In genomic region chr11:107468252-107469030, GRCm38 (mm10) we compare ENCODE assay signal across 8 mouse cellular contexts. TPM values are rescaled to one million over a fixed set of nuclear protein-coding genes. Genes with fewer than 3 reads are reported as not detected.
DNase-seq lines count a peak whose midpoint lies in the region; ATAC-seq and TF ChIP-seq lines count a peak whose summit lies in the region.

No protein-coding gene starts in this region.

- H3K4me3 ChIP-seq in forebrain, embryonic 11.5 days (ENCODE audit: low read depth, low read length): peak overlapping the region; percentile 86
- peak overlapping the region; percentile 85 for H3K4me3 ChIP-seq in limb, embryonic 14.5 days (replicated peaks; ENCODE audit: low read length)
- H3K4me3 ChIP-seq in neural tube, embryonic 13.5 days: peak overlapping the region; percentile 95

- 20% methylated on average over 16 of the region's 16 CpGs for WGBS in forebrain, embryonic 11.5 days
- WGBS in limb, embryonic 14.5 days: 18% methylated on average over 16 of the region's 16 CpGs
- 23% methylated on average over 16 of the region's 16 CpGs for WGBS in neural tube, embryonic 13.5 days

- H3K9ac ChIP-seq in forebrain, embryonic 11.5 days (ENCODE audit: low read length): peak overlapping the region; percentile 92
- H3K9ac ChIP-seq in limb, embryonic 14.5 days (ENCODE audit: low read depth, low read length, severe bottlenecking): peak overlapping the region; percentile 85
- peak overlapping the region; percentile 94 for H3K9ac ChIP-seq in neural tube, embryonic 13.5 days

- peak overlapping the region; percentile 89; the same call in 1 of the 2 replicates for H3K27ac ChIP-seq in forebrain, embryonic 11.5 days (ENCODE audit: low read depth, low read length)
- H3K27ac ChIP-seq in limb, embryonic 14.5 days (replicated peaks; ENCODE audit: low read depth, low read length): peak overlapping the region; percentile 93
- peak overlapping the region; percentile 95 for H3K27ac ChIP-seq in neural tube, embryonic 13.5 days (replicated peaks)

- no peaks in the 10 kb centered on the region for H3K9me3 ChIP-seq in forebrain, embryonic 11.5 days (ENCODE audit: control insufficient read depth, low read length)
- no peaks in the 10 kb centered on the region for H3K9me3 ChIP-seq in limb, embryonic 14.5 days (ENCODE audit: control insufficient read depth, low read length)
- no peaks in the 10 kb centered on the region for H3K9me3 ChIP-seq in neural tube, embryonic 13.5 days

- peak; percentile 37 for DNase-seq in kidney, adult 9 months
- DNase-seq in kidney, postnatal 10 days: no peak
- peak; percentile 39 for DNase-seq in T-cell, adult 2 months (ENCODE audit: low spot score)
- peak; percentile 53 for DNase-seq in forebrain, embryonic 11.5 days (ENCODE audit: low spot score)
- no peak for DNase-seq in limb, embryonic 14.5 days (ENCODE audit: low spot score)
- DNase-seq in right cerebral cortex, postnatal 4 days: no peak
- DNase-seq in urinary bladder, postnatal 36 days (ENCODE audit: low spot score in 2 of 2): no peak

- no peaks in the 10 kb centered on the region for H3K27me3 ChIP-seq in forebrain, embryonic 11.5 days (ENCODE audit: control insufficient read depth, insufficient read depth, low read length)
- no peaks in the 10 kb centered on the region for H3K27me3 ChIP-seq in limb, embryonic 14.5 days (ENCODE audit: control insufficient read depth, insufficient read depth, low read length)
- no peaks in the 10 kb centered on the region for H3K27me3 ChIP-seq in neural tube, embryonic 13.5 days

- H3K36me3 ChIP-seq in forebrain, embryonic 11.5 days (ENCODE audit: control insufficient read depth, insufficient read depth, low read length): no peaks in the 10 kb centered on the region
- H3K36me3 ChIP-seq in limb, embryonic 14.5 days (ENCODE audit: control insufficient read depth, insufficient read depth, low read length): no peaks in the 10 kb centered on the region
- no peaks in the 10 kb centered on the region for H3K36me3 ChIP-seq in neural tube, embryonic 13.5 days

- peak overlapping the region; percentile 74 for H3K4me2 ChIP-seq in forebrain, embryonic 11.5 days (ENCODE audit: low read depth, low read length, severe bottlenecking)
- peak overlapping the region; percentile 71 for H3K4me2 ChIP-seq in limb, embryonic 14.5 days (replicated peaks; ENCODE audit: low read depth, low read length, severe bottlenecking)
- H3K4me2 ChIP-seq in neural tube, embryonic 13.5 days: peak overlapping the region; percentile 85

- ATAC-seq in forebrain, embryonic 11.5 days (replicated peaks; ENCODE audit: low FRiP score): 0 out of 2 replicates have a peak, but pooled peaks have one; percentile 2
- ATAC-seq in limb, embryonic 14.5 days (ENCODE audit: low FRiP score, low read depth): no peak
- ATAC-seq in neural tube, embryonic 13.5 days (ENCODE audit: low read depth): no peak

- H3K4me1 ChIP-seq in forebrain, embryonic 11.5 days (replicated peaks; ENCODE audit: control insufficient read depth, insufficient read depth, low read length): peaks cover 2% of the 10 kb centered on the region; the same call in 1 of the 2 replicates
- H3K4me1 ChIP-seq in limb, embryonic 14.5 days (ENCODE audit: control insufficient read depth, insufficient read depth, low read length): peaks cover 8% of the 10 kb centered on the region
- peaks cover 33% of the 10 kb centered on the region for H3K4me1 ChIP-seq in neural tube, embryonic 13.5 days (replicated peaks)

- no peak for TF ChIP-seq POLR2A in limb, embryonic 14.5 days (IDR thresholded peaks at IDR 0.05; ENCODE audit: borderline replicate concordance, extremely low read depth, insufficient read depth, insufficient read length)

RNA-seq across cellular contexts. Expression of gene Pitpnc1, which starts 2.1 kb away (rescaled TPM):
- 34.2 and 35.7 TPM in 2 replicates for polyA plus RNA-seq in forebrain, embryonic 11.5 days (2014; fragmentation: Nextera tagmentation; extraction: Ambion mirVana)
- polyA plus RNA-seq in limb, embryonic 14.5 days (2012; rRNA removed): 20.4 and 22.2 TPM in 2 replicates
- polyA plus RNA-seq in limb, embryonic 14.5 days (2014; fragmentation: Nextera tagmentation; extraction: Ambion mirVana): 25.2 and 30.3 TPM in 2 replicates
- 39.2 and 40.3 TPM in 2 replicates for polyA plus RNA-seq in neural tube, embryonic 13.5 days (2015; fragmentation: Nextera tagmentation; extraction: Ambion mirVana)

RNA-seq across cellular contexts. Expression of gene Psmd12, which starts 10.8 kb away (rescaled TPM):
- 213 and 218 TPM in 2 replicates for polyA plus RNA-seq in forebrain, embryonic 11.5 days (2014; fragmentation: Nextera tagmentation; extraction: Ambion mirVana)
- 47.2 and 70.9 TPM in 2 replicates for polyA plus RNA-seq in limb, embryonic 14.5 days (2012; rRNA removed)
- polyA plus RNA-seq in limb, embryonic 14.5 days (2014; fragmentation: Nextera tagmentation; extraction: Ambion mirVana): 156 and 158 TPM in 2 replicates
- polyA plus RNA-seq in neural tube, embryonic 13.5 days (2015; fragmentation: Nextera tagmentation; extraction: Ambion mirVana): 173 and 181 TPM in 2 replicates

Comparison
In these comparisons a context has a peak if more than half of its experiments do, and no peak if none do; other contexts are left out.
1. DNase-seq: peak in kidney, adult 9 months (single experiment), T-cell, adult 2 months (single experiment) and forebrain, embryonic 11.5 days (single experiment); none in kidney, postnatal 10 days (single experiment), limb, embryonic 14.5 days (single experiment), right cerebral cortex, postnatal 4 days (single experiment) and urinary bladder, postnatal 36 days (0 of 2).
2. Peak in every context shown above with its lines, with median percentiles within 50 percentile points of each other: H3K27ac ChIP-seq, H3K4me2 ChIP-seq, H3K4me3 ChIP-seq and H3K9ac ChIP-seq.